Mouse (Mus musculus) cerebellum, postnatal 10 days (tissue): ENCODE measurements at regions not wholly inside any gene's neighbourhood (a gene's known extent, or its start where the extent isn't known, plus 50 kb on each side); places are given as distances from the start of the nearest gene placed in this dataset.

Experiments used
- DNase-seq, 2 experiments: peaks; one replicate each; pipeline ENCODE4 v3.0.0; 2021; ENCODE audit warnings: mixed read lengths in 2 of 2

GRCm38 (mm10) chr9:99800076-99800475 is 75.9 kb downstream of the Sox14 start:
- DNase-seq = peak in 1 of 2 experiments; percentile 9

- peak; percentile 16 to 26 for DNase-seq
Measured at GRCm38 (mm10) chr9:99799387-99800021, 76.5 kb downstream of the Sox14 start.

- no peak for DNase-seq
Measured at GRCm38 (mm10) chr9:99797066-99797770, 78.8 kb downstream of the Sox14 start.

- no peak for DNase-seq
Measured at GRCm38 (mm10) chr9:99792700-99793099, 75.6 kb upstream of the Cldn18 start.

- no peak for DNase-seq
Measured at GRCm38 (mm10) chr9:99786864-99787263, 69.8 kb upstream of the Cldn18 start.

- DNase-seq = no peak
Measured at GRCm38 (mm10) chr9:99783156-99783555, 66.1 kb upstream of the Cldn18 start.

- no peak for DNase-seq
Measured at GRCm38 (mm10) chr9:99782364-99783119, 65.5 kb upstream of the Cldn18 start.

- DNase-seq = no peak
Measured at GRCm38 (mm10) chr9:99778871-99779270, 61.8 kb upstream of the Cldn18 start.

- peak; percentile 7 to 19 for DNase-seq
Measured at GRCm38 (mm10) chr9:99770696-99771095, 53.6 kb upstream of the Cldn18 start.
